Mouse (Mus musculus) gastrocnemius, adult 2 months (tissue): ENCODE results near the gene Ppp1r37. TPM values are rescaled to one million over a fixed set of nuclear protein-coding genes. Genes with fewer than 3 reads are reported as not detected.
"Not testable (repeated sequence)": the region's sequence is repeated elsewhere in the genome, so short reads cannot be mapped to it uniquely, and the experiment has no call there.

Experiments used
- DNase-seq: peaks from one replicate; pipeline ENCODE4 v3.0.0; 2022
- H3K27ac ChIP-seq: fragments of 200-600 bp; 2 replicates; pipeline ENCODE4 v1.8.1; 2022; ENCODE audit warnings: mild to moderate bottlenecking
- H3K4me3 ChIP-seq: fragments of 200-600 bp; 2 replicates; pipeline ENCODE4 v1.8.1; 2022; ENCODE audit warnings: mild to moderate bottlenecking, moderate library complexity
- CTCF ChIP-seq: fragments of 200-600 bp; IDR thresholded peaks from 2 replicates; pipeline ENCODE4 v1.8.1; 2022; ENCODE audit warnings: antibody characterized with exemption, mild to moderate bottlenecking, moderate library complexity
- intact Hi-C: fragments of 180-260 bp; cut with DNase I; formaldehyde crosslinking; loops from one replicate; pipeline ENCODE4 v1.15.1; 2025
- total RNA-seq, 2 experiments: library from RNA; stranded (reverse); gene quantifications; 2 replicates each; pipeline ENCODE4 v1.2.3; 2021

The Ppp1r37 gene
- total RNA-seq, 2 experiments from 2014 or later: 48.4 to 49.1 TPM

- intact Hi-C loops: no loop called here
- no peak overlapping the region for H3K27ac ChIP-seq
- no peak for TF ChIP-seq CTCF
- peak overlapping the region; percentile 69 for H3K4me3 ChIP-seq
- DNase-seq: peak; percentile 47
Observed at GRCm38 (mm10) chr7:19523017-19523756, 39.7 kb downstream of the Ppp1r37 start.

- DNase-seq: no peak
- TF ChIP-seq CTCF: no peak
- intact Hi-C loops: no loop called here
- H3K4me3 ChIP-seq: no peak overlapping the region
- H3K27ac ChIP-seq: no peak overlapping the region
Observed at GRCm38 (mm10) chr7:19520032-19520431, 42.8 kb downstream of the Ppp1r37 start.

- peak; percentile 46 for TF ChIP-seq CTCF
- Histone ChIP-seq H3K27ac (no peak within 1 kb of the TSS), H3K4me3 (peak within 1 kb of the TSS; percentile 11)
- no peak for DNase-seq
- intact Hi-C loops: no loop called here
Observed at GRCm38 (mm10) chr7:19517652-19518365, 45.1 kb downstream of the Ppp1r37 start, which contains the start of gene Nkpd1. Gene Nkpd1, plus strand, starts transcription at chr7:19517838.

GRCm38 (mm10) chr7:19512353-19512752 is 50.5 kb downstream of the Ppp1r37 start:
- Histone ChIP-seq H3K4me3 (no peak overlapping the region), H3K27ac (no peak overlapping the region)
- intact Hi-C loops: no loop called here
- TF ChIP-seq CTCF: no peak
- no peak for DNase-seq

- intact Hi-C loops, DNase-seq: not testable (repeated sequence)
Observed at GRCm38 (mm10) chr7:19511934-19512333, 50.9 kb downstream of the Ppp1r37 start.

GRCm38 (mm10) chr7:19509786-19510185 is 53.1 kb downstream of the Ppp1r37 start:
- TF ChIP-seq CTCF: no peak
- H3K4me3 ChIP-seq: peak overlapping the region; percentile 80; the same call in 1 of the 2 replicates
- H3K27ac ChIP-seq: no peak overlapping the region
- intact Hi-C loops: loop anchor here (5.0 to 10.0 kb wide), 2 partner anchors 47 to 105 kb away; partner anchors contain the start of genes Ckm, Exoc3l2 and Klc3
- no peak for DNase-seq

More at GRCm38 (mm10) chr7:19511934-19512333, 50.9 kb downstream of the Ppp1r37 start:
- H3K4me3 ChIP-seq, H3K27ac ChIP-seq: not testable (repeated sequence)

GRCm38 (mm10) chr7:19508924-19509568 is 53.8 kb downstream of the Ppp1r37 start:
- DNase-seq: no peak
- Histone ChIP-seq H3K4me3 (peak overlapping the region; percentile 80), H3K27ac (peak overlapping the region; percentile 90)
- TF ChIP-seq CTCF: no peak
- intact Hi-C loops: loop anchor here (5.0 to 10.0 kb wide), 2 partner anchors 47 to 104 kb away; partner anchors contain the start of genes Ckm, Exoc3l2 and Klc3

GRCm38 (mm10) chr7:19508150-19508923 is 54.5 kb downstream of the Ppp1r37 start, which contains the start of the genes Bloc1s3 and Trappc6a:
Gene Bloc1s3, minus strand, starts transcription at chr7:19508367.
Gene Trappc6a, plus strand, starts transcription at chr7:19508395.
- TF ChIP-seq CTCF: peak; percentile 3; the same call in 1 of the 2 replicates
- peak within 1 kb of the TSS; percentile 90 for H3K27ac ChIP-seq
- intact Hi-C loops: loop anchor here (5.0 to 10.0 kb wide), 2 partner anchors 46 to 104 kb away; partner anchors contain the start of genes Ckm, Exoc3l2 and Klc3
- DNase-seq: peak; percentile 93
- peak within 1 kb of the TSS; percentile 80 for H3K4me3 ChIP-seq

- intact Hi-C loops: loop anchor here (2.0 to 10.0 kb wide), 3 partner anchors 19 to 103 kb away; partner anchors contain the start of genes Ckm, Exoc3l2 and Klc3
- Histone ChIP-seq H3K27ac (peak overlapping the region; percentile 90), H3K4me3 (peak overlapping the region; percentile 80)
- TF ChIP-seq CTCF: no peak
- DNase-seq: no peak
Observed at GRCm38 (mm10) chr7:19507612-19507981, 55.3 kb downstream of the Ppp1r37 start.

GRCm38 (mm10) chr7:19506969-19507611 is 55.8 kb downstream of the Ppp1r37 start:
- peak overlapping the region; percentile 35 for H3K27ac ChIP-seq
- intact Hi-C loops: loop anchor here (2.0 to 10.0 kb wide), 3 partner anchors 20 to 102 kb away; partner anchors contain the start of genes Ckm, Exoc3l2 and Klc3
- TF ChIP-seq CTCF: no peak
- peak overlapping the region; percentile 80 for H3K4me3 ChIP-seq
- peak; percentile 49 for DNase-seq

- DNase-seq: no peak
- no peak overlapping the region for H3K4me3 ChIP-seq
- no peak overlapping the region for H3K27ac ChIP-seq
- intact Hi-C loops: loop anchor here (2.0 to 10.0 kb wide), 3 partner anchors 20 to 102 kb away; partner anchors contain the start of genes Ckm, Exoc3l2 and Klc3
- no peak for TF ChIP-seq CTCF
Observed at GRCm38 (mm10) chr7:19506326-19506725, 56.5 kb downstream of the Ppp1r37 start.
